Mouse (Mus musculus) gastrocnemius, adult 18-20 months (tissue): ENCODE data around the gene Zcchc10. TPM values are rescaled to one million over a fixed set of nuclear protein-coding genes. Genes with fewer than 3 reads are reported as not detected.

Experiments used
- DNase-seq: peaks from one replicate; pipeline ENCODE4 v3.0.0; 2021; ENCODE audit warnings: low spot score
- total RNA-seq, 2 experiments: library from RNA; stranded (reverse); gene quantifications; 2 replicates each; pipeline ENCODE4 v1.2.3; 2021

Zcchc10 gene
- total RNA-seq, 2 experiments from 2014 or later, result 7.4 to 7.8 TPM

DNA sequence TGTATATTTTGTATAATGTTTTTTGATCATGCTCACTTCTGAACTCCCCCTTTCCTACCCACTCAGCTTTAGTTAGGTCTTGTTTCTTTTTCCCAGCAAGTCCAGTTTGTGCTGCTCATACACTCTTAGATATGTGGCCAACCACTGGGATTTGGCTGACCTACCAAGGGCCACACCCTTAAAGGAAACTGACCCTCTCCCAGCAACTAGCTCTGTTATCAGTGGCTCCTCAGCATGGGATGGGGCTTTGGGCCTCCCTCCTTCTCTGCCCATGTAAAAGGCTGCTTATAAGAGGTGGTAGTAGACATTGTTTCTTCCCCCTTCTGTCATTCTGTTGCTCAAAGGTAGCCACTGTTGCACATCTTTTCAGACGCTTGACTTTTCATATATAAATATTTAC, 54.4 kb downstream of the Zcchc10 start:
- DNase-seq, result peak; percentile 9

Other genes starting within 250 kb of the Zcchc10 start
- gene Hspa4, start 24.2 kb upstream of the Zcchc10 start, total RNA-seq, result 10 to 100 TPM; 74.3 to 95.8 TPM
- 10 to 100 TPM; 90.1 to 93.8 TPM for gene Aff4, start 26.2 kb downstream of the Zcchc10 start, total RNA-seq
- not detected for gene Leap2, start 98.5 kb downstream of the Zcchc10 start, total RNA-seq
- gene Uqcrq, start 106.2 kb downstream of the Zcchc10 start, total RNA-seq, result 1,000 to 10,000 TPM; 1,298 to 1,311 TPM
- under 1 TPM; 0.11 to 0.17 TPM for gene Gdf9, start 106.3 kb downstream of the Zcchc10 start, total RNA-seq
- gene Gm10447, start 132.4 kb downstream of the Zcchc10 start, total RNA-seq, result not detected
- under 1 TPM; 0.71 to 0.73 TPM for gene Shroom1, start 132.5 kb downstream of the Zcchc10 start, total RNA-seq
- gene Gm9837, start 145.8 kb downstream of the Zcchc10 start, total RNA-seq, result not detected
- not detected for gene Gm9945, start 155.5 kb downstream of the Zcchc10 start, total RNA-seq
- gene Sowaha, start 155.6 kb downstream of the Zcchc10 start, total RNA-seq, result under 1 TPM; 0.07 TPM
- 10 to 100 TPM in 1 of 2 experiments, 1 to 10 TPM in 1; 8.4 to 10.3 TPM for gene Sept8, start 194.6 kb downstream of the Zcchc10 start, total RNA-seq
- gene Kif3a, start 242.7 kb downstream of the Zcchc10 start, total RNA-seq, result 1 to 10 TPM; 4.5 to 5.0 TPM